Mouse (Mus musculus): Measurements from ENCODE around the gene Spag5.

DNA sequence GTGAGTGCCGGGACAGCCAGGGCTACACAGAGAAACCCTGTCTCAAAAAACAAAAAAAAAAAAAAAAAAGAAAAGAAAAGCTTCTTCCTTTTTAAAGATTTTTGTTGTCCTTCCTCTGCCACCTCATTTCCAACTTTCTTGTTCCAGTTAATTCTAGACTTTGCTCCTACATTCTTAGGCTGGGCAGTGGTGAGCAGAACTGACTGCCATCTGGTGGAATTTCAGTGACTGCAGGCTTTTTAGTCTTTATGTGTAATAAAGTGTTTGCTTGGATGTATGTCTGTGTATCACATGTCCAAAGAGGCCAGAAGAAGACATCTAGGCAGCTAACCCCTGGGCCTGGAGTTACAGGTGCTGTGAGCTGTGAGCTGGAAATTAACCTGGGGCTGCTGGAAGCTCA is 44.7 kb upstream of the Spag5 start:
- TF ChIP-seq CTCF (IDR thresholded peaks at IDR 0.05; ENCODE audit: extremely low read depth, insufficient read length, insufficient replicate concordance, low read depth, low read length) (no peak), POLR2A (IDR thresholded peaks at IDR 0.05; ENCODE audit: low read depth, low read length) (no peak)

Measured in small intestine, adult 2 months (tissue).